In the genomic region with DNA sequence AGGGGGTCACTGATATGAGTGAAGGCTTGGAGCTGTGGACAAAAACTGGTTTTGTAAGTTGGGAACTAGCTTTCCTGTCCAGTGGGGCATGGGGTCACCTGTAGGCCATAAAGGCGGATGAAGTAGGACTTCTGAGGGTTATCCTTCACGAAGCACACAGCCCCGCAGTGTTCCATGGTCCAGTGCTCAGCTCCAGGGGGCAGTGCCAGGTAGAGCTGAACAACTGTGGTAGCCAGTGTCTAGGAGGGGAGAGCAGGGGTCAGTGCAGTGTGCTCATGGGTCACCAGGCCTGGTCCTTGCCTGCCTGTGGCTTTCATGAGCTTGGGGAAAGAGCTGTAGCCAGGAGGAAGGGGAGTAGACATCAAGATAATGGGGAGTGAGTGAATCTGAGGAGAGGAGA, we compare ENCODE assay signal across 1 mouse cellular context.
TF ChIP-seq lines count a peak whose summit lies in the region.

No protein-coding gene starts in this region.

TF ChIP-seq in CH12.LX, 34 proteins besides CTCF, POLR2A, EP300 and RAD21:
- TF ChIP-seq SIN3A (IDR thresholded peaks at IDR 0.05; ENCODE audit: low read length) (no peak), MAFK (IDR thresholded peaks at IDR 0.05; ENCODE audit: insufficient replicate concordance, low read length) (no peak), UBTF (IDR thresholded peaks at IDR 0.05; ENCODE audit: low read depth, low read length) (no peak), ETS1 (conservative IDR thresholded peaks at IDR 0.05; ENCODE audit: low read depth, low read length) (no peak), SMC3 (IDR thresholded peaks at IDR 0.05; ENCODE audit: low read depth, low read length) (no peak), ELF1 (IDR thresholded peaks at IDR 0.05; ENCODE audit: low read depth, low read length) (no peak), KAT2A (IDR thresholded peaks at IDR 0.05; ENCODE audit: insufficient replicate concordance, low read length) (no peak), GABPA (IDR thresholded peaks at IDR 0.05; ENCODE audit: insufficient replicate concordance, low read depth, low read length) (no peak), USF2 (conservative IDR thresholded peaks at IDR 0.05; ENCODE audit: low read depth, low read length) (no peak), IRF4 (IDR thresholded peaks at IDR 0.05; ENCODE audit: low read depth, low read length) (no peak), NRF1 (IDR thresholded peaks at IDR 0.05; ENCODE audit: low read depth, low read length) (no peak), CHD1 (IDR thresholded peaks at IDR 0.05; ENCODE audit: low read depth, low read length) (no peak), PAX5 (IDR thresholded peaks at IDR 0.05; ENCODE audit: low read length) (no peak), USF1 (IDR thresholded peaks at IDR 0.05; ENCODE audit: low read depth, low read length) (no peak), TCF12 (IDR thresholded peaks at IDR 0.05; ENCODE audit: low read depth, low read length) (no peak), JUND (conservative IDR thresholded peaks at IDR 0.05; ENCODE audit: low read depth, low read length) (no peak), ZMIZ1 (IDR thresholded peaks at IDR 0.05; ENCODE audit: low read depth, low read length) (no peak), MYC (IDR thresholded peaks at IDR 0.05; ENCODE audit: low read depth, low read length) (no peak), HCFC1 (IDR thresholded peaks at IDR 0.05; ENCODE audit: low read depth, low read length) (no peak), ZNF384 (IDR thresholded peaks at IDR 0.05; ENCODE audit: low read depth, low read length) (no peak)
